Mouse (Mus musculus) gastrocnemius, postnatal 25 days (tissue): ENCODE data around the gene Polr1b. TPM values are rescaled to one million over a fixed set of nuclear protein-coding genes. Genes with fewer than 3 reads are reported as not detected.

Experiments
- total RNA-seq, 2 experiments: library from RNA; stranded (reverse); gene quantifications; 1 replicate in 1 of 2; 2 replicates in 1 of 2; pipeline ENCODE4 v1.2.3; 2021

Polr1b gene
- total RNA-seq, 2 experiments from 2014 or later = 10.7 to 11.4 TPM

Other genes starting within 250 kb of the Polr1b start
- 1 to 10 TPM; 3.6 to 4.8 TPM for gene Fbln7, start 238.0 kb upstream of the Polr1b start, total RNA-seq
- 1 to 10 TPM; 7.1 to 7.8 TPM for gene Zc3h8, start 156.9 kb upstream of the Polr1b start, total RNA-seq
- gene Zc3h6, start 133.6 kb upstream of the Polr1b start, total RNA-seq = 1 to 10 TPM; 3.8 to 4.4 TPM
- 10 to 100 TPM in 1 of 2 experiments, 1 to 10 TPM in 1; 9.6 to 13.4 TPM for gene Gm10762, start 133.3 kb upstream of the Polr1b start, total RNA-seq
- gene Vinac1, start 52.8 kb upstream of the Polr1b start, total RNA-seq = not detected
- gene Ttl, start 35.1 kb upstream of the Polr1b start, total RNA-seq = 1 to 10 TPM; 6.0 to 6.3 TPM
- gene Chchd5, start 28.7 kb downstream of the Polr1b start, total RNA-seq = 1 to 10 TPM; 7.4 to 8.4 TPM
- 10 to 100 TPM in 1 of 2 experiments, 1 to 10 TPM in 1; 5.6 to 11.5 TPM for gene Slc20a1, start 97.8 kb downstream of the Polr1b start, total RNA-seq
- gene Ckap2l, start 196.2 kb downstream of the Polr1b start, total RNA-seq = under 1 TPM; 0.49 to 0.64 TPM
- gene Il1a, start 209.0 kb downstream of the Polr1b start, total RNA-seq = not detected